In the genomic region with DNA sequence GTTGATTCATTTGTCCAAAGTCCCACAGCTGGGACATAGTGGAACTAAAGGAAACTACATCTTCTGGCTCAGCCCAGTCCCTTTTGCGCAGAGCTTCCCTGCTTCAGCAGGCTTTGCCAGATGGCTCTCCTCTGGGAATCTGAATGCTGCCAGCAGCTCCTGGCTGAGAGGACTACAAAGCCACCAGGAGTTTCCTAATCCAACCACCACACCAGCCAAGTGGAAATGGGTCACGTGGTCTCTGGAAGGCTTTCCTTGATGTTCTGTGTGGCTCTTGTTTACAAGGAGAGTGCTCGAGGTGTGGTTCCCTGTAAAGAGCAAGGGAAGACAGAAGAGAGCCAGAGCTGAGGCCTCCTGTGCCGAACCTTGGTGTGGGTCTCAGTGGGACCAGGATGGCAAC, we compare ENCODE assay signal across 7 mouse cellular contexts. TPM values are rescaled to one million over a fixed set of nuclear protein-coding genes. Genes with fewer than 3 reads are reported as not detected.
DNase-seq lines count a peak whose midpoint lies in the region.

No protein-coding gene starts in this region.

- peak; percentile 31 for DNase-seq in testis, postnatal 14 days (ENCODE audit: low spot score)
- no peak for DNase-seq in testis, postnatal 10 days (ENCODE audit: low spot score)
- peak; percentile 88 for DNase-seq in cerebellum, adult 9-11 months
- DNase-seq in heart, adult 8-10 months (ENCODE audit: low spot score), result peak; percentile 91
- peak; percentile 67 to 73 for DNase-seq in layer of hippocampus, postnatal 36 days
- DNase-seq in right cerebral cortex, postnatal 10 days (ENCODE audit: low spot score in 2 of 2), result peak; percentile 83 to 87
- no peak for DNase-seq in thymus, postnatal 14 days

RNA-seq across cellular contexts. Expression of a gene that starts 4.8 kb away (rescaled TPM):
- total RNA-seq in heart, adult 8-10 months (2022), result 1 to 10 TPM; 2.8 to 3.9 (median 3.4) TPM
- total RNA-seq in layer of hippocampus, postnatal 36 days (2021), result 1 to 10 TPM; 4.0 TPM

RNA-seq across cellular contexts. Expression of a gene that starts 14.3 kb away (rescaled TPM):
- not detected for total RNA-seq in heart, adult 8-10 months (2022)
- not detected for total RNA-seq in layer of hippocampus, postnatal 36 days (2021)

Comparison
In these comparisons a context has a peak if more than half of its experiments do, and no peak if none do; other contexts are left out.
1. DNase-seq: peak in testis, postnatal 14 days (single experiment), cerebellum, adult 9-11 months (single experiment), heart, adult 8-10 months (single experiment), layer of hippocampus, postnatal 36 days (2 of 2) and right cerebral cortex, postnatal 10 days (2 of 2); none in testis, postnatal 10 days (single experiment) and thymus, postnatal 14 days (single experiment).